Mouse (Mus musculus): ENCODE results near the gene Rnf168.
"Not testable (repeated sequence)": the region's sequence is repeated elsewhere in the genome, so short reads cannot be mapped to it uniquely, and the experiment has no call there.

Rnf168 gene

GRCm38 (mm10) chr16:32277308-32278256, at the start of gene Rnf168:
Gene Rnf168 (plus strand): TSS chr16:32277459.
- DNase-seq (ENCODE audit: low spot score in 2 of 2): peak; percentile 94

GRCm38 (mm10) chr16:32232050-32232449, 45.2 kb upstream of the Rnf168 start:
- not testable (repeated sequence) for DNase-seq (ENCODE audit: low spot score in 2 of 2)

GRCm38 (mm10) chr16:32237930-32238680, 39.2 kb upstream of the Rnf168 start:
- DNase-seq (ENCODE audit: low spot score in 2 of 2): no peak

- no peak for DNase-seq (ENCODE audit: low spot score in 2 of 2)
Observed at GRCm38 (mm10) chr16:32239428-32240312, 37.6 kb upstream of the Rnf168 start.

- DNase-seq (ENCODE audit: low spot score in 2 of 2): no peak
Observed at GRCm38 (mm10) chr16:32243901-32244300, 33.4 kb upstream of the Rnf168 start.

GRCm38 (mm10) chr16:32246351-32246791, 30.9 kb upstream of the Rnf168 start:
- peak; percentile 51 to 58 for DNase-seq (ENCODE audit: low spot score in 2 of 2)

- DNase-seq (ENCODE audit: low spot score in 2 of 2): peak; percentile 98
Observed at GRCm38 (mm10) chr16:32246952-32247370, 30.3 kb upstream of the Rnf168 start, which contains the start of the genes Fbxo45 and Wdr53. Gene Fbxo45 (minus strand): TSS chr16:32247158. Gene Wdr53 (plus strand): TSS chr16:32247227.

- DNase-seq (ENCODE audit: low spot score in 2 of 2): not testable (repeated sequence)
Observed at GRCm38 (mm10) chr16:32264225-32264624, 13.0 kb upstream of the Rnf168 start.

GRCm38 (mm10) chr16:32271291-32271690, 6.0 kb upstream of the Rnf168 start, which contains the start of gene Smco1:
Gene Smco1 (plus strand): TSS chr16:32271468.
- DNase-seq (ENCODE audit: low spot score in 2 of 2): no peak

GRCm38 (mm10) chr16:32273338-32273737, 3.9 kb upstream of the Rnf168 start:
- no peak for DNase-seq (ENCODE audit: low spot score in 2 of 2)

- DNase-seq (ENCODE audit: low spot score in 2 of 2): no peak
Observed at GRCm38 (mm10) chr16:32275041-32275440, 2.2 kb upstream of the Rnf168 start.

- no peak for DNase-seq (ENCODE audit: low spot score in 2 of 2)
Observed at GRCm38 (mm10) chr16:32275830-32276229, 1.4 kb upstream of the Rnf168 start.

- DNase-seq (ENCODE audit: low spot score in 2 of 2): no peak
Observed at GRCm38 (mm10) chr16:32278396-32278795, 1.1 kb downstream of the Rnf168 start.

- DNase-seq (ENCODE audit: low spot score in 2 of 2): no peak
Observed at GRCm38 (mm10) chr16:32280211-32280610, 3.0 kb downstream of the Rnf168 start.

GRCm38 (mm10) chr16:32282608-32283007, 5.3 kb downstream of the Rnf168 start:
- DNase-seq (ENCODE audit: low spot score in 2 of 2): no peak

- no peak for DNase-seq (ENCODE audit: low spot score in 2 of 2)
Observed at GRCm38 (mm10) chr16:32291821-32292220, 14.6 kb downstream of the Rnf168 start.

- not testable (repeated sequence) for DNase-seq (ENCODE audit: low spot score in 2 of 2)
Observed at GRCm38 (mm10) chr16:32299617-32300016, 22.4 kb downstream of the Rnf168 start.

- no peak for DNase-seq (ENCODE audit: low spot score in 2 of 2)
Observed at GRCm38 (mm10) chr16:32303046-32303445, 25.8 kb downstream of the Rnf168 start.

- no peak for DNase-seq (ENCODE audit: low spot score in 2 of 2)
Observed at GRCm38 (mm10) chr16:32303886-32304285, 26.6 kb downstream of the Rnf168 start.

- no peak for DNase-seq (ENCODE audit: low spot score in 2 of 2)
Observed at GRCm38 (mm10) chr16:32311970-32312369, 34.7 kb downstream of the Rnf168 start.

- no peak for DNase-seq (ENCODE audit: low spot score in 2 of 2)
Observed at GRCm38 (mm10) chr16:32312386-32312785, 35.1 kb downstream of the Rnf168 start.
